Mouse (Mus musculus) thymus, adult 2 months (tissue): ENCODE measurements around the gene Rras.

Experiments
- CTCF ChIP-seq: fragments of 200-500 bp; IDR thresholded peaks from 2 replicates; pipeline ENCODE4 v1.5.1; 2012; ENCODE audit warnings: mild to moderate bottlenecking, control low read depth, low read length, moderate library complexity, borderline replicate concordance; ENCODE audit not compliant: control insufficient read depth, poor library complexity, insufficient read depth; ENCODE audit errors: extremely low read depth
- POLR2A ChIP-seq: fragments of 200-500 bp; IDR thresholded peaks from 2 replicates; pipeline ENCODE4 v1.6.1; 2012; ENCODE audit warnings: mild to moderate bottlenecking, low read length, control low read depth, moderate library complexity; ENCODE audit not compliant: control insufficient read depth, poor library complexity, insufficient read depth; ENCODE audit errors: extremely low read depth

- no peak for TF ChIP-seq CTCF
- TF ChIP-seq POLR2A, result no peak
Measured at GRCm38 (mm10) chr7:45048001-45048890, 30.5 kb downstream of the Rras start.
